Mouse (Mus musculus): ENCODE results near the gene Vip. TPM values are rescaled to one million over a fixed set of nuclear protein-coding genes. Genes with fewer than 3 reads are reported as not detected.

Vip gene
- polyA plus RNA-seq, 1 experiment from 2014 or later, result not detected

DNA sequence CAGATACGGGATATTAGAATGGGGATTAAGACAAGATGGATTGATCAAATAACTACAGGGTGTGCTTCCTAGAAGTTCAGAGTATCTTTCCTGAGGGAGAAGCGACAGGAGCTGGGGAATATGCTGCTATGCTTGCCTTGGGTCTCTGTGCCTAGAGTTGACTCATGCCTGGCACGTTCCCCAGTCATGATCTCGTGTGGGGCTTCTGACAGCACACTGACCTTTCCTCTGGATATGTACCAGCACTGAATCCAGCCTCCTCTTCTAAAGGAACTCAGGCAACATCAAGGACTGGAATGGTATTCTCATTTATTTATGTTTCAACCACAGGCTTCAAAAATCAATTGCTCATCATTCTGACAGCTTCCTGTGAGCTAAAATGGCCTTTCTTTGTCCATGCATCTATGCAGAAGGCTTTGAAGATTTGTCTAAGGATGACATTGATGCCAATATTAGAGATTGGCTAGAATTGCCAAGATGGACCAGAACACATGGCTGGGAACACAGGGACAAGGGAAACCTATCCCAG lies 5.3 kb upstream of the Vip start:
- DNase-seq (no peak), ATAC-seq (no peak)
- Histone ChIP-seq H3K27ac (ENCODE audit: low read depth) (no peak overlapping the region), H3K4me2 (ENCODE audit: low read depth, low read length) (no peak overlapping the region), H3K9me3 (ENCODE audit: low read length) (no peaks in the 10 kb centered on the region), H3K4me1 (ENCODE audit: insufficient read depth) (no peaks in the 10 kb centered on the region), H3K4me3 (ENCODE audit: low read depth, low read length) (no peak overlapping the region), H3K27me3 (ENCODE audit: insufficient read depth, low read length) (no peaks in the 10 kb centered on the region), H3K36me3 (replicated peaks; ENCODE audit: insufficient read depth, low read length) (no peaks in the 10 kb centered on the region), H3K9ac (replicated peaks) (no peak overlapping the region)
- WGBS (ENCODE audit: insufficient replicate concordance), result 61% methylated on average over 4 of the region's 4 CpGs
- no peak for TF ChIP-seq EP300 (IDR thresholded peaks at IDR 0.05; ENCODE audit: low read depth)
- TF ChIP-seq CTCF (IDR thresholded peaks at IDR 0.05; ENCODE audit: low read depth), result no peak

DNA sequence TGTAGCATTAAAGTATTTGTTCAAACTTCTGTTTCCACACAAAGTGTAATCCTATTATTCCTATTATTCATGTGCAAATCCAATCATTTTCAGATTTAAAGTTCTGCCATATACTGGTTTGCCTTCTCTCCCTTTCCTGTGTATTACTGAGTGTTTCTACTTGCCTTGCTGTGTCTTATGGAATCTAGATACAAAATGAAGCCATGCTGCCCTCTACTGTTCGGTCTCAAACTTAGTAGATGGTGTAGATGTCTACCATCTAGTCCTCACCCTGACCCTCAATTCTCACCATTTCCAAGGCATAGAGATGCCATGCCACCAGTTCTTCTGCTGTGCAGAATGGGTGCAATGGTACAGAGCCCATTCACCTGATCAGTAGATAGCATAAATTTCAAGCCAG lies 4.7 kb upstream of the Vip start:
- no peak for DNase-seq
- TF ChIP-seq EP300 (IDR thresholded peaks at IDR 0.05; ENCODE audit: low read depth) (no peak), CTCF (IDR thresholded peaks at IDR 0.05; ENCODE audit: low read depth) (peak; percentile 52)

DNA sequence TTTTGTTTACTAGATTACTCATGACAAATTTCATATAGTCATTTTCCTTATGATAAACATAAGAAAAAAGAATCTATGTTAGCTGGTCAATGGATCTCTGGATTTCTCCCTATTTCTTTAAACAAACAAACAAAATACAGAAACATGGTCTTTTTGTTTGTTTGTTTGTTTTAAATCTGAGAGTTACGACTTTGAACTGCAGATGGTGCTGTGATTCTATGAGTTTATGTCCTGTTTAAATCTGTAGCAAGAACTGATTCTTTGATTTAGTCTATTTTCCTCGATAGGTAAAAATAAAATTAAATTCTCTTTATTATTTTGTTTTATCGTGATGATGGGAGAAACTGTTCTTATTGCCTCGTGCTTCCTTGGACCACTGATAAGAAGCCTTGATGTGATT lies 1.7 kb upstream of the Vip start:
- Histone ChIP-seq H3K36me3 (replicated peaks; ENCODE audit: insufficient read depth, low read length) (no peaks in the 10 kb centered on the region), H3K27me3 (ENCODE audit: insufficient read depth, low read length) (no peaks in the 10 kb centered on the region), H3K4me1 (ENCODE audit: insufficient read depth) (no peaks in the 10 kb centered on the region), H3K27ac (ENCODE audit: low read depth) (no peak overlapping the region), H3K4me2 (ENCODE audit: low read depth, low read length) (no peak overlapping the region), H3K4me3 (ENCODE audit: low read depth, low read length) (no peak overlapping the region), H3K9ac (replicated peaks) (no peak overlapping the region), H3K9me3 (ENCODE audit: low read length) (no peaks in the 10 kb centered on the region)
- 61% methylated on average over 4 of the region's 4 CpGs for WGBS (ENCODE audit: insufficient replicate concordance)
- no peak for ATAC-seq
- DNase-seq, result no peak
- TF ChIP-seq CTCF (IDR thresholded peaks at IDR 0.05; ENCODE audit: low read depth) (no peak), EP300 (IDR thresholded peaks at IDR 0.05; ENCODE audit: low read depth) (no peak)

More for the DNA sequence above, 4.7 kb upstream of the Vip start:
- no peaks in the 10 kb centered on the region for H3K36me3 ChIP-seq (replicated peaks; ENCODE audit: insufficient read depth, low read length)
- H3K9ac ChIP-seq (replicated peaks), result no peak overlapping the region
- no peaks in the 10 kb centered on the region for H3K4me1 ChIP-seq (ENCODE audit: insufficient read depth)
- ATAC-seq, result no peak
- no peaks in the 10 kb centered on the region for H3K9me3 ChIP-seq (ENCODE audit: low read length)
- H3K4me3 ChIP-seq (ENCODE audit: low read depth, low read length), result no peak overlapping the region
- 23% methylated on average over 1 of the region's 1 CpGs for WGBS (ENCODE audit: insufficient replicate concordance)
- no peaks in the 10 kb centered on the region for H3K27me3 ChIP-seq (ENCODE audit: insufficient read depth, low read length)
- no peak overlapping the region for H3K27ac ChIP-seq (ENCODE audit: low read depth)
- H3K4me2 ChIP-seq (ENCODE audit: low read depth, low read length), result no peak overlapping the region

DNA sequence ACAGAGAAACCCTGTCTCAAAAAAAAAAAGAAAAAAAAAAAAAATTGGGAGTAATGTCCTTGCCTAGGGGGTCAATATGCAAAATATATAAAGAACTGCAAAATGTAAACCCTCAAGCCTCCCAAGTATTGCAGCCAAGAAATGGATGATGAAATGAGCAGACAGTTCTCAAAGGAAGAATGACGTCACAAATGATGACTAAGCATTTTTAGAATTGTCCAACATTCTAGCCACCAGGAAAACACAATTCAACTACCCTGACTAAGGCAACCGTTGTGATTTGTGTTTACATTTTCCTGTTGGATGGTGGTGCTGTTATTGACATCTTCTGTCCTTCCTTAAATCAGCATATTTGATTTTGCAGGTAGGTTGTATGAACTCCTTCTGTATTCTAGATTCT lies 42.3 kb downstream of the Vip start:
- no peak for TF ChIP-seq EP300 (IDR thresholded peaks at IDR 0.05; ENCODE audit: low read depth)
- no peak for TF ChIP-seq CTCF (IDR thresholded peaks at IDR 0.05; ENCODE audit: low read depth)
- no peak overlapping the region for H3K9ac ChIP-seq (replicated peaks)
- ATAC-seq, result no peak
- H3K27me3 ChIP-seq (ENCODE audit: insufficient read depth, low read length), result no peaks in the 10 kb centered on the region
- DNase-seq, result no peak
- no peak overlapping the region for H3K27ac ChIP-seq (ENCODE audit: low read depth)
- no peak overlapping the region for H3K4me2 ChIP-seq (ENCODE audit: low read depth, low read length)
- no peaks in the 10 kb centered on the region for H3K9me3 ChIP-seq (ENCODE audit: low read length)
- H3K4me3 ChIP-seq (ENCODE audit: low read depth, low read length), result no peak overlapping the region
- H3K36me3 ChIP-seq (replicated peaks; ENCODE audit: insufficient read depth, low read length), result no peaks in the 10 kb centered on the region
- no peaks in the 10 kb centered on the region for H3K4me1 ChIP-seq (ENCODE audit: insufficient read depth)
- 49% methylated on average over 2 of the region's 2 CpGs for WGBS (ENCODE audit: insufficient replicate concordance)

DNA sequence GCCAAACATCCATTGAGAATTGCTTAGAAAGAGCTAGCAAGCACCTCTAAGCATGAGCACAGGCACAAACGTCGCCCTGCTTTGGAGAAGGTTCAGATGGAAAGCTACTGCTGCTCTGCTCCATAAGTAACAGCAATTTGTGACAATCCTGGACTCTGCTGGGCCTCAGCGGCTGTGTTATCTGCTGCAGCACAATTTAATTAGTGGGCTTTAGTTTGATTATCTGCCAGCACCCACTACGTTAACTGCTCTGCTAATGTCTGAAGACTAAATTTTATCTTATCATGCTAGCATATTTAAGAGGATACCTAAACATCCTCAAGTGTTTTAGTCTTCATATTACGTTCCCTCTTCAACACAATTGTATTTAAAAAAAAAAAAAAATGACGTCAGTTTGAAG lies 46.6 kb downstream of the Vip start:
- ATAC-seq, result no peak
- Histone ChIP-seq H3K4me1 (ENCODE audit: insufficient read depth) (no peaks in the 10 kb centered on the region), H3K9me3 (ENCODE audit: low read length) (no peaks in the 10 kb centered on the region), H3K27ac (ENCODE audit: low read depth) (no peak overlapping the region), H3K36me3 (replicated peaks; ENCODE audit: insufficient read depth, low read length) (no peaks in the 10 kb centered on the region), H3K4me3 (ENCODE audit: low read depth, low read length) (no peak overlapping the region), H3K4me2 (ENCODE audit: low read depth, low read length) (no peak overlapping the region), H3K9ac (replicated peaks) (no peak overlapping the region), H3K27me3 (ENCODE audit: insufficient read depth, low read length) (no peaks in the 10 kb centered on the region)
- TF ChIP-seq EP300 (IDR thresholded peaks at IDR 0.05; ENCODE audit: low read depth) (no peak), CTCF (IDR thresholded peaks at IDR 0.05; ENCODE audit: low read depth) (no peak)
- 35% methylated on average over 6 of the region's 6 CpGs for whole genome bisulfite sequencing (ENCODE audit: insufficient replicate concordance)
- DNase-seq, result no peak

DNA sequence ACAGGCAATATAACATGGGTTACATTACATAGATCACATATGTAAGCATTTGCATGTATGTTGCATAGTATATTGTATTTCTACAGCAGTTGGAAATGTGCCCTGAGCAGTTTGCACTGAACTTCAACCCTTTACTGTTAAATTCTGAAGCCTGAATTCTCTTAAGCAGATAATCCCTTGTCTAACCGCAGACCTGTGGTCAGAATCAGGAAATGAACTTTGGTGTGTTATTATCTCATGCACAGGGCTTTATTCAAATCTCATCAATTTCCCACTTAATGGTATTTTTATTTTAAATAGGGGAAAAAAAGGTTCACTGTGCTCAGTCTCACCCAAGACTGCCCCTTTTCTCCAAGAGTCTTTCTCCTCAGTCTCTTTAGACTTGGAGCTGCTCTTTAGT lies 55.3 kb downstream of the Vip start:
- H3K4me3 ChIP-seq (ENCODE audit: low read depth, low read length), result no peak overlapping the region
- H3K27me3 ChIP-seq (ENCODE audit: insufficient read depth, low read length), result no peaks in the 10 kb centered on the region
- WGBS (ENCODE audit: insufficient replicate concordance), result 26% methylated on average over 1 of the region's 1 CpGs
- H3K36me3 ChIP-seq (replicated peaks; ENCODE audit: insufficient read depth, low read length), result no peaks in the 10 kb centered on the region
- H3K9ac ChIP-seq (replicated peaks), result no peak overlapping the region
- no peaks in the 10 kb centered on the region for H3K9me3 ChIP-seq (ENCODE audit: low read length)
- DNase-seq (no peak), ATAC-seq (no peak)
- H3K4me1 ChIP-seq (ENCODE audit: insufficient read depth), result no peaks in the 10 kb centered on the region
- H3K4me2 ChIP-seq (ENCODE audit: low read depth, low read length), result no peak overlapping the region
- H3K27ac ChIP-seq (ENCODE audit: low read depth), result no peak overlapping the region
- TF ChIP-seq CTCF (IDR thresholded peaks at IDR 0.05; ENCODE audit: low read depth), result no peak
- no peak for TF ChIP-seq EP300 (IDR thresholded peaks at IDR 0.05; ENCODE audit: low read depth)

Other genes starting within 250 kb of the Vip start
- gene Syne1, start 87.7 kb upstream of the Vip start, polyA plus RNA-seq (2015; fragmentation: Nextera tagmentation; extraction: Ambion mirVana), result 4.4 and 5.2 TPM in 2 replicates
- 3.3 and 3.5 TPM in 2 replicates for gene Myct1, start 45.4 kb upstream of the Vip start, polyA plus RNA-seq (2015; fragmentation: Nextera tagmentation; extraction: Ambion mirVana)
- 41.1 and 42.8 TPM in 2 replicates for gene Fbxo5, start 166.4 kb downstream of the Vip start, polyA plus RNA-seq (2015; fragmentation: Nextera tagmentation; extraction: Ambion mirVana)
- gene Mtrf1l, start 184.7 kb downstream of the Vip start, polyA plus RNA-seq (2015; fragmentation: Nextera tagmentation; extraction: Ambion mirVana), result 6.3 and 6.7 TPM in 2 replicates